Mouse (Mus musculus) midbrain, embryonic 13.5 days (tissue): Measurements from ENCODE around the gene A930017K11Rik. TPM values are rescaled to one million over a fixed set of nuclear protein-coding genes. Genes with fewer than 3 reads are reported as not detected.

ENCODE experiments used
- ATAC-seq: fragments of 200-750 bp; cut with Nextera tagmentation; 2 replicates; pipeline ENCODE4 v1.8.0; 2017; ENCODE audit warnings: mild to moderate bottlenecking, moderate TSS enrichment, moderate library complexity
- H3K27ac ChIP-seq: fragments of 300-500 bp; sonication (generic); 2 replicates; pipeline ENCODE4 v1.5.1; 2015; ENCODE audit warnings: inconsistent platforms, mild to moderate bottlenecking, moderate library complexity
- H3K27me3 ChIP-seq: fragments of 300-500 bp; sonication (generic); 2 replicates; pipeline ENCODE4 v1.6.1; 2015; ENCODE audit warnings: mild to moderate bottlenecking, inconsistent platforms
- H3K36me3 ChIP-seq: fragments of 300-500 bp; sonication (generic); 2 replicates; pipeline ENCODE4 v1.6.1; 2015; ENCODE audit warnings: mild to moderate bottlenecking, inconsistent platforms
- H3K4me1 ChIP-seq: fragments of 300-500 bp; sonication (generic); replicated peaks from 2 replicates; pipeline ENCODE4 v1.6.1; 2015; ENCODE audit warnings: inconsistent platforms
- H3K4me2 ChIP-seq: fragments of 300-500 bp; sonication (generic); replicated peaks from 2 replicates; pipeline ENCODE4 v1.6.1; 2015; ENCODE audit warnings: moderate library complexity, mild to moderate bottlenecking, inconsistent platforms
- H3K4me3 ChIP-seq: fragments of 300-500 bp; sonication (generic); replicated peaks from 2 replicates; pipeline ENCODE4 v1.5.1; 2015; ENCODE audit warnings: mild to moderate bottlenecking, inconsistent platforms
- H3K9ac ChIP-seq: fragments of 300-500 bp; sonication (generic); replicated peaks from 2 replicates; pipeline ENCODE4 v1.6.1; 2015; ENCODE audit warnings: mild to moderate bottlenecking, inconsistent platforms
- H3K9me3 ChIP-seq: fragments of 300-500 bp; sonication (generic); 2 replicates; pipeline ENCODE4 v1.6.1; 2016; ENCODE audit warnings: mild to moderate bottlenecking, inconsistent platforms
- WGBS: fragments of 180-500 bp; shearing (Covaris S2); methylation state at CpG from one replicate; pipeline ENCODE4 v1.1.7; 2015; 5-methylcytosine and 5-hydroxymethylcytosine counted together
- polyA plus RNA-seq: library from polyadenylated mRNA; unstranded; fragments of >200 nt; fragmentation: Nextera tagmentation; extraction: Ambion mirVana; gene quantifications from 2 replicates; pipeline ENCODE4 v1.2.1, GENCODE M21; 2015

The A930017K11Rik gene
- polyA plus RNA-seq, 1 experiment from 2014 or later = 0.62 TPM

GRCm38 (mm10) chr17:25956631-25957030, 4.3 kb upstream of the A930017K11Rik start:
- peaks cover 18% of the 10 kb centered on the region for H3K4me1 ChIP-seq
- 73% methylated on average over 7 of the region's 7 CpGs for whole genome bisulfite sequencing
- no peak overlapping the region for H3K4me2 ChIP-seq
- no peak for ATAC-seq
- H3K4me3 ChIP-seq = no peak overlapping the region
- H3K27me3 ChIP-seq = peaks cover 26% of the 10 kb centered on the region
- no peak overlapping the region for H3K9ac ChIP-seq
- H3K9me3 ChIP-seq = no peaks in the 10 kb centered on the region
- peaks cover 36% of the 10 kb centered on the region for H3K36me3 ChIP-seq
- H3K27ac ChIP-seq = peak overlapping the region; percentile 12; the same call in 1 of the 2 replicates

- H3K9me3 ChIP-seq = no peaks in the 10 kb centered on the region
- WGBS = 68% methylated on average over 7 of the region's 7 CpGs
- H3K27ac ChIP-seq = no peak overlapping the region
- H3K4me2 ChIP-seq = no peak overlapping the region
- peaks cover 30% of the 10 kb centered on the region for H3K27me3 ChIP-seq
- peaks cover 33% of the 10 kb centered on the region for H3K36me3 ChIP-seq
- H3K9ac ChIP-seq = peak overlapping the region; percentile 32; the same call in 1 of the 2 replicates
- no peak for ATAC-seq
- H3K4me3 ChIP-seq = no peak overlapping the region
- H3K4me1 ChIP-seq = peaks cover 22% of the 10 kb centered on the region
Observed at GRCm38 (mm10) chr17:25956201-25956600, 3.8 kb upstream of the A930017K11Rik start.

GRCm38 (mm10) chr17:25955736-25956135, 3.4 kb upstream of the A930017K11Rik start:
- Histone ChIP-seq H3K27me3 (peaks cover 35% of the 10 kb centered on the region), H3K4me1 (peaks cover 22% of the 10 kb centered on the region), H3K4me2 (no peak overlapping the region), H3K27ac (no peak overlapping the region), H3K36me3 (peaks cover 31% of the 10 kb centered on the region), H3K9me3 (no peaks in the 10 kb centered on the region), H3K4me3 (no peak overlapping the region), H3K9ac (no peak overlapping the region)
- ATAC-seq = no peak
- WGBS = 80% methylated on average over 3 of the region's 3 CpGs

- Histone ChIP-seq H3K27me3 (peaks cover 46% of the 10 kb centered on the region), H3K9me3 (no peaks in the 10 kb centered on the region), H3K4me3 (no peak overlapping the region), H3K27ac (no peak overlapping the region), H3K4me2 (no peak overlapping the region), H3K4me1 (peaks cover 22% of the 10 kb centered on the region), H3K36me3 (peaks cover 20% of the 10 kb centered on the region), H3K9ac (no peak overlapping the region)
- whole genome bisulfite sequencing = 80% methylated on average over 2 of the region's 2 CpGs
- no peak for ATAC-seq
Observed at GRCm38 (mm10) chr17:25954671-25955070, 2.3 kb upstream of the A930017K11Rik start.

- H3K27ac ChIP-seq = no peak overlapping the region
- no peak for ATAC-seq
- H3K4me1 ChIP-seq = peaks cover 22% of the 10 kb centered on the region
- H3K4me3 ChIP-seq = no peak overlapping the region
- peaks cover 8% of the 10 kb centered on the region; the same call in 1 of the 2 replicates for H3K36me3 ChIP-seq
- H3K4me2 ChIP-seq = no peak overlapping the region
- WGBS = 82% methylated on average over 5 of the region's 5 CpGs
- H3K9ac ChIP-seq = no peak overlapping the region
- H3K9me3 ChIP-seq = no peaks in the 10 kb centered on the region
- peaks cover 47% of the 10 kb centered on the region for H3K27me3 ChIP-seq
Observed at GRCm38 (mm10) chr17:25953161-25953560, 796 bp upstream of the A930017K11Rik start.

GRCm38 (mm10) chr17:25951225-25951802, 1.1 kb downstream of the A930017K11Rik start:
- Histone ChIP-seq H3K9me3 (no peaks in the 10 kb centered on the region), H3K4me3 (peak overlapping the region; percentile 25), H3K9ac (no peak overlapping the region), H3K27me3 (peaks cover 47% of the 10 kb centered on the region), H3K36me3 (no peaks in the 10 kb centered on the region), H3K4me1 (peaks cover 13% of the 10 kb centered on the region), H3K4me2 (peak overlapping the region; percentile 46), H3K27ac (no peak overlapping the region)
- no peak for ATAC-seq
- WGBS = 1% methylated on average over 33 of the region's 33 CpGs

- 33% methylated on average over 1 of the region's 3 CpGs for WGBS
Observed at GRCm38 (mm10) chr17:25950706-25951105, 1.7 kb downstream of the A930017K11Rik start.

GRCm38 (mm10) chr17:25949981-25950380, 2.4 kb downstream of the A930017K11Rik start:
- Histone ChIP-seq H3K4me3 (no peak overlapping the region), H3K27me3 (peaks cover 47% of the 10 kb centered on the region), H3K9ac (no peak overlapping the region), H3K36me3 (no peaks in the 10 kb centered on the region), H3K27ac (no peak overlapping the region), H3K4me2 (no peak overlapping the region), H3K9me3 (no peaks in the 10 kb centered on the region), H3K4me1 (peaks cover 10% of the 10 kb centered on the region)
- ATAC-seq = no peak
- WGBS = 68% methylated on average over 5 of the region's 5 CpGs

More at GRCm38 (mm10) chr17:25950706-25951105, 1.7 kb downstream of the A930017K11Rik start:
- H3K27me3 ChIP-seq = peaks cover 47% of the 10 kb centered on the region
- no peaks in the 10 kb centered on the region for H3K9me3 ChIP-seq
- ATAC-seq = no peak
- H3K4me3 ChIP-seq = no peak overlapping the region
- H3K4me1 ChIP-seq = peaks cover 10% of the 10 kb centered on the region
- no peak overlapping the region; the same call in 1 of the 2 replicates for H3K4me2 ChIP-seq
- H3K9ac ChIP-seq = no peak overlapping the region
- no peaks in the 10 kb centered on the region for H3K36me3 ChIP-seq
- H3K27ac ChIP-seq = no peak overlapping the region

GRCm38 (mm10) chr17:25948051-25948450, 4.3 kb downstream of the A930017K11Rik start:
- Histone ChIP-seq H3K27ac (no peak overlapping the region), H3K36me3 (no peaks in the 10 kb centered on the region), H3K4me3 (no peak overlapping the region), H3K9ac (no peak overlapping the region), H3K27me3 (peaks cover 35% of the 10 kb centered on the region), H3K9me3 (no peaks in the 10 kb centered on the region), H3K4me1 (peaks cover 10% of the 10 kb centered on the region), H3K4me2 (no peak overlapping the region)
- ATAC-seq = no peak
- WGBS = 80% methylated on average over 8 of the region's 8 CpGs

- Histone ChIP-seq H3K36me3 (no peaks in the 10 kb centered on the region), H3K4me3 (no peak overlapping the region), H3K27me3 (peaks cover 30% of the 10 kb centered on the region), H3K27ac (no peak overlapping the region), H3K9ac (no peak overlapping the region), H3K4me2 (no peak overlapping the region), H3K4me1 (peaks cover 10% of the 10 kb centered on the region), H3K9me3 (no peaks in the 10 kb centered on the region)
- ATAC-seq = no peak
- WGBS = 91% methylated on average over 4 of the region's 4 CpGs
Observed at GRCm38 (mm10) chr17:25947576-25947975, 4.8 kb downstream of the A930017K11Rik start.

- Histone ChIP-seq H3K9me3 (no peaks in the 10 kb centered on the region), H3K9ac (no peak overlapping the region), H3K27me3 (peaks cover 23% of the 10 kb centered on the region), H3K27ac (no peak overlapping the region), H3K4me3 (no peak overlapping the region), H3K4me1 (peaks cover 14% of the 10 kb centered on the region), H3K36me3 (no peaks in the 10 kb centered on the region), H3K4me2 (no peak overlapping the region)
- 85% methylated on average over 8 of the region's 8 CpGs for WGBS
- no peak for ATAC-seq
Observed at GRCm38 (mm10) chr17:25946891-25947290, 5.5 kb downstream of the A930017K11Rik start.

GRCm38 (mm10) chr17:25946349-25946748, 6.0 kb downstream of the A930017K11Rik start:
- Histone ChIP-seq H3K9me3 (no peaks in the 10 kb centered on the region), H3K9ac (no peak overlapping the region), H3K4me3 (no peak overlapping the region), H3K36me3 (no peaks in the 10 kb centered on the region), H3K4me2 (no peak overlapping the region), H3K27ac (no peak overlapping the region), H3K27me3 (peaks cover 18% of the 10 kb centered on the region), H3K4me1 (peaks cover 9% of the 10 kb centered on the region)
- 78% methylated on average over 7 of the region's 7 CpGs for WGBS
- no peak for ATAC-seq
